In genomic region chr12:3323241-3323640, GRCm38 (mm10) we compare ENCODE assay signal across 12 mouse cellular contexts. TPM values are rescaled to one million over a fixed set of nuclear protein-coding genes. Genes with fewer than 3 reads are reported as not detected.
A peak's percentile ranks its signal among the peaks of the same experiment; 100 is the strongest.
DNase-seq lines count a peak whose midpoint lies in the region; ATAC-seq and TF ChIP-seq lines count a peak whose summit lies in the region.
"Had no signal": no experiment of that assay in that cellular context is flagged by ENCODE, and none has a peak within 500 bp of the region (broad histone marks: within the 10 kb centered on the region; RNA-seq: fewer than 3 reads in every experiment).

No protein-coding gene starts in this region.

- H3K4me1 ChIP-seq in stomach, postnatal 0 days (replicated peaks; ENCODE audit: control insufficient read depth, insufficient read depth) = no peaks in the 10 kb centered on the region
- H3K4me1 ChIP-seq: forebrain, embryonic 12.5 days had no signal

- TF ChIP-seq CTCF in stomach, postnatal 0 days (IDR thresholded peaks at IDR 0.05; ENCODE audit: low read depth) = no peak

- peak overlapping the region; percentile 56 for H3K27ac ChIP-seq in stomach, postnatal 0 days (replicated peaks)
- H3K27ac ChIP-seq: forebrain, embryonic 12.5 days; kidney, postnatal 0 days had no signal

- no peak overlapping the region for H3K4me2 ChIP-seq in stomach, postnatal 0 days (replicated peaks; ENCODE audit: low read depth)
- H3K4me2 ChIP-seq: forebrain, embryonic 12.5 days; lung, embryonic 14.5 days had no signal

- DNase-seq in adrenal gland, adult (ENCODE audit: inconsistent age in 2 of 2, low spot score in 1 of 2) = peak; percentile 67 to 85
- DNase-seq in adrenal gland, postnatal 4 days (ENCODE audit: low spot score in 2 of 2) = no peak
- DNase-seq in urinary bladder, postnatal 14 days (ENCODE audit: low spot score) = peak; percentile 68
- DNase-seq in urinary bladder, postnatal 10 days (ENCODE audit: low spot score) = no peak
- peak; percentile 81 for DNase-seq in layer of hippocampus, adult 9-11 months
- no peak for DNase-seq in stomach, postnatal 0 days (ENCODE audit: low spot score)
- no peak for DNase-seq in B cell, adult 2 months
- no peak for DNase-seq in testis, postnatal 14 days (ENCODE audit: low spot score)
- DNase-seq: cerebellum, adult 9-10 months; lung, embryonic 14.5 days had no signal

- no peak for TF ChIP-seq EP300 in stomach, postnatal 0 days (optimal IDR thresholded peaks at IDR 0.05)

- no peaks in the 10 kb centered on the region for H3K9me3 ChIP-seq in stomach, postnatal 0 days (ENCODE audit: control insufficient read depth, low read length)
- H3K9me3 ChIP-seq: forebrain, embryonic 12.5 days had no signal

- H3K27me3 ChIP-seq in stomach, postnatal 0 days (ENCODE audit: control insufficient read depth, insufficient read depth, low read length) = no peaks in the 10 kb centered on the region
- H3K27me3 ChIP-seq: forebrain, embryonic 12.5 days had no signal

- H3K9ac ChIP-seq in stomach, postnatal 0 days (ENCODE audit: low read length) = no peak overlapping the region
- H3K9ac ChIP-seq: forebrain, embryonic 12.5 days; lung, embryonic 14.5 days had no signal

- WGBS in stomach, postnatal 0 days = 64% methylated on average over 6 of the region's 6 CpGs

- H3K4me3 ChIP-seq in stomach, postnatal 0 days (ENCODE audit: low read depth, low read length) = no peak overlapping the region
- H3K4me3 ChIP-seq: forebrain, embryonic 12.5 days had no signal

- H3K36me3 ChIP-seq in stomach, postnatal 0 days (ENCODE audit: control insufficient read depth, insufficient read depth, low read length) = no peaks in the 10 kb centered on the region
- H3K36me3 ChIP-seq: forebrain, embryonic 12.5 days had no signal

- ATAC-seq in stomach, postnatal 0 days (ENCODE audit: low FRiP score, low TSS enrichment) = no peak; the same call in 1 of the 2 replicates

RNA-seq across cellular contexts. Expression of gene Rab10, which starts 13.5 kb away (rescaled TPM):
- 100 to 1,000 TPM; 164 to 167 TPM for total RNA-seq in adrenal gland, postnatal 4 days (2021)
- 83.9 and 91.2 TPM in 2 replicates for polyA plus RNA-seq in stomach, postnatal 0 days (2015; fragmentation: Nextera tagmentation; extraction: Ambion mirVana)

RNA-seq across cellular contexts. Expression of gene Kif3c, which starts 41.7 kb away (rescaled TPM):
- total RNA-seq in adrenal gland, postnatal 4 days (2021) = 10 to 100 TPM; 29.2 to 33.0 TPM
- polyA plus RNA-seq in stomach, postnatal 0 days (2015; fragmentation: Nextera tagmentation; extraction: Ambion mirVana) = 2.5 TPM in 2 replicates

Comparison
In these comparisons a context has a peak if more than half of its experiments do, and no peak if none do; other contexts are left out.
1. DNase-seq: peak in adrenal gland, adult (2 of 2), urinary bladder, postnatal 14 days (single experiment) and layer of hippocampus, adult 9-11 months (single experiment); none in adrenal gland, postnatal 4 days (0 of 2), urinary bladder, postnatal 10 days (single experiment), stomach, postnatal 0 days (single experiment), B cell, adult 2 months (0 of 2) and testis, postnatal 14 days (single experiment).